ENCODE assay signal across 9 mouse cellular contexts in the genomic region with DNA sequence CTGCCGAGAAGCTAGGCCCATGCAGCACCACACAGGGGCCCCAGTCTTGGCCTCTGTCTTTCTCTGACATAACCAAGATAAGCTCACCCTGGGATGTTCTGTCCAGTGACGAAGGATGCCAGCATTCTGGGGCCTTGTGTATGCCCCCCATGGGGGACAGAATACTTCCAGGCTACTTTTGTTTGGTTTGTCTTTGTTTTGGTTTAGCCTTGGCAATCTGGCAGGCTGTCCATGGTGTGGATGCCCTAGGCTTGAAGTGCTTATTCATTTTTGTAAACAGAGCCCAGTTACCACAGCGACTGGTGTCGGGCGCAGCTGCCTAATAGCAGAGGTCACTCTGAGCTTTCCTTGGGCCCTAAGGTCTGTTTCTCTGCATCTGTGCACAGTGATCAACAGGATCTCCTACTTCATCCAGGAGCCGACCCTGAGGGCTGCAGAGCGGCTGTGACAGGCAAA. TPM values are rescaled to one million over a fixed set of nuclear protein-coding genes. Genes with fewer than 3 reads are reported as not detected.
DNase-seq lines count a peak whose midpoint lies in the region; ATAC-seq lines count a peak whose summit lies in the region.
"Had no signal": no experiment of that assay in that cellular context is flagged by ENCODE, and none has a peak within 500 bp of the region (broad histone marks: within the 10 kb centered on the region; RNA-seq: fewer than 3 reads in every experiment).

No protein-coding gene starts in this region.

- no peak overlapping the region for H3K9ac ChIP-seq in heart, embryonic 11.5 days (ENCODE audit: low read depth, low read length)
- H3K9ac ChIP-seq in liver, embryonic 15.5 days = no peak overlapping the region
- H3K9ac ChIP-seq: embryonic facial prominence, embryonic 12.5 days; neural tube, embryonic 12.5 days had no signal

- no peaks in the 10 kb centered on the region for H3K9me3 ChIP-seq in heart, embryonic 11.5 days (replicated peaks; ENCODE audit: control insufficient read depth, low read length)
- H3K9me3 ChIP-seq in liver, embryonic 15.5 days (replicated peaks) = no peaks in the 10 kb centered on the region
- H3K9me3 ChIP-seq: embryonic facial prominence, embryonic 12.5 days; neural tube, embryonic 12.5 days had no signal

- H3K36me3 ChIP-seq in heart, embryonic 11.5 days (ENCODE audit: control insufficient read depth, insufficient read depth, low read length) = no peaks in the 10 kb centered on the region
- no peaks in the 10 kb centered on the region for H3K36me3 ChIP-seq in liver, embryonic 15.5 days (replicated peaks)
- H3K36me3 ChIP-seq: embryonic facial prominence, embryonic 12.5 days; neural tube, embryonic 12.5 days had no signal

- H3K27me3 ChIP-seq in heart, embryonic 11.5 days (ENCODE audit: control insufficient read depth, insufficient read depth, low read length) = no peaks in the 10 kb centered on the region
- no peaks in the 10 kb centered on the region for H3K27me3 ChIP-seq in liver, embryonic 15.5 days
- H3K27me3 ChIP-seq: embryonic facial prominence, embryonic 12.5 days; neural tube, embryonic 12.5 days had no signal

- 44% methylated on average over 7 of the region's 7 CpGs for WGBS in heart, embryonic 11.5 days (ENCODE audit: insufficient replicate concordance)
- WGBS in liver, embryonic 15.5 days (ENCODE audit: insufficient replicate concordance) = 38% methylated on average over 7 of the region's 7 CpGs

- H3K4me2 ChIP-seq in heart, embryonic 11.5 days = no peak overlapping the region
- H3K4me2 ChIP-seq in liver, embryonic 15.5 days = peak overlapping the region; percentile 11; the same call in 1 of the 2 replicates
- H3K4me2 ChIP-seq: embryonic facial prominence, embryonic 12.5 days; neural tube, embryonic 12.5 days had no signal

- H3K27ac ChIP-seq in heart, embryonic 11.5 days (ENCODE audit: low read depth, low read length) = peak overlapping the region; percentile 22
- H3K27ac ChIP-seq in liver, embryonic 15.5 days (replicated peaks) = peak overlapping the region; percentile 25; the same call in 1 of the 2 replicates
- H3K27ac ChIP-seq: neural tube, embryonic 12.5 days had no signal

- H3K4me1 ChIP-seq in heart, embryonic 11.5 days (ENCODE audit: control insufficient read depth, insufficient read depth, low read length) = peaks cover 42% of the 10 kb centered on the region
- H3K4me1 ChIP-seq in liver, embryonic 15.5 days (replicated peaks) = peaks cover 75% of the 10 kb centered on the region

- peak; percentile 73 for DNase-seq in ovary, adult 18-20 months (ENCODE audit: low spot score)
- DNase-seq in ovary, postnatal 14 days (ENCODE audit: low spot score) = no peak
- peak; percentile 71 for DNase-seq in yolk sac, embryonic 10.5 days (ENCODE audit: low spot score)
- no peak for DNase-seq in c-Kit-positive CD71-positive TER-119-positive erythroid progenitor cells, embryonic 14.5 days (ENCODE audit: low spot score)
- DNase-seq in kidney, postnatal 10 days = no peak

- H3K4me3 ChIP-seq in heart, embryonic 11.5 days (ENCODE audit: low read depth, low read length) = no peak overlapping the region
- H3K4me3 ChIP-seq in liver, embryonic 15.5 days (replicated peaks) = no peak overlapping the region
- H3K4me3 ChIP-seq: embryonic facial prominence, embryonic 12.5 days; neural tube, embryonic 12.5 days had no signal

- no peak for ATAC-seq in heart, embryonic 11.5 days (replicated peaks; ENCODE audit: insufficient number of reproducible peaks, low FRiP score, low TSS enrichment)
- ATAC-seq in liver, embryonic 15.5 days (ENCODE audit: insufficient read depth) = peak; percentile 65

RNA-seq across cellular contexts. Expression of gene Tgfbr3, which starts 51.4 kb away (rescaled TPM):
- polyA plus RNA-seq in heart, embryonic 11.5 days (2014; fragmentation: Nextera tagmentation; extraction: Ambion mirVana) = 38.2 and 39.2 TPM in 2 replicates
- 6.0 TPM in 2 replicates for polyA plus RNA-seq in liver, embryonic 15.5 days (2015; fragmentation: Nextera tagmentation; extraction: Ambion mirVana)

Comparison
In these comparisons a context has a peak if more than half of its experiments do, and no peak if none do; other contexts are left out.
1. DNase-seq: peak in ovary, adult 18-20 months (single experiment) and yolk sac, embryonic 10.5 days (single experiment); none in ovary, postnatal 14 days (single experiment), c-Kit-positive CD71-positive TER-119-positive erythroid progenitor cells, embryonic 14.5 days (single experiment) and kidney, postnatal 10 days (single experiment).